Mouse (Mus musculus): ENCODE measurements around the gene Grm5. TPM values are rescaled to one million over a fixed set of nuclear protein-coding genes. Genes with fewer than 3 reads are reported as not detected.

The Grm5 gene
- not detected in 2 replicates for polyA plus RNA-seq (2011; ENCODE audit: insufficient read length, low read depth, missing spikeins)

- no peaks in the 10 kb centered on the region for H3K4me1 ChIP-seq (ENCODE audit: control insufficient read depth, insufficient read depth, low read length)
- no peak within 1 kb of the TSS for H3K4me3 ChIP-seq (ENCODE audit: insufficient read depth, low read length)
- no peak within 1 kb of the TSS for H3K27ac ChIP-seq (ENCODE audit: insufficient read depth, low read length)
- no peak for TF ChIP-seq CTCF (IDR thresholded peaks at IDR 0.05; ENCODE audit: borderline replicate concordance, insufficient read depth, low read length)
- TF ChIP-seq POLR2A (IDR thresholded peaks at IDR 0.05; ENCODE audit: low read depth, low read length), result no peak
Measured at GRCm38 (mm10) chr7:87583868-87584267, at the start of gene Grm5. Gene Grm5, plus strand, starts transcription at chr7:87584168.

- Histone ChIP-seq H3K4me3 (ENCODE audit: insufficient read depth, low read length) (no peak overlapping the region), H3K4me1 (ENCODE audit: control insufficient read depth, insufficient read depth, low read length) (no peaks in the 10 kb centered on the region), H3K27ac (ENCODE audit: insufficient read depth, low read length) (no peak overlapping the region)
- TF ChIP-seq POLR2A (IDR thresholded peaks at IDR 0.05; ENCODE audit: low read depth, low read length), result no peak
- no peak for TF ChIP-seq CTCF (IDR thresholded peaks at IDR 0.05; ENCODE audit: borderline replicate concordance, insufficient read depth, low read length)
Measured at GRCm38 (mm10) chr7:87539031-87539430, 44.9 kb upstream of the Grm5 start.

- Histone ChIP-seq H3K4me1 (ENCODE audit: control insufficient read depth, insufficient read depth, low read length) (no peaks in the 10 kb centered on the region), H3K27ac (ENCODE audit: insufficient read depth, low read length) (no peak overlapping the region), H3K4me3 (ENCODE audit: insufficient read depth, low read length) (no peak overlapping the region)
- TF ChIP-seq POLR2A (IDR thresholded peaks at IDR 0.05; ENCODE audit: low read depth, low read length) (no peak), CTCF (IDR thresholded peaks at IDR 0.05; ENCODE audit: borderline replicate concordance, insufficient read depth, low read length) (no peak)
Measured at GRCm38 (mm10) chr7:87565300-87565699, 18.7 kb upstream of the Grm5 start.

- no peak overlapping the region for H3K4me3 ChIP-seq (ENCODE audit: insufficient read depth, low read length)
- no peaks in the 10 kb centered on the region for H3K4me1 ChIP-seq (ENCODE audit: control insufficient read depth, insufficient read depth, low read length)
- H3K27ac ChIP-seq (ENCODE audit: insufficient read depth, low read length), result no peak overlapping the region
- TF ChIP-seq POLR2A (IDR thresholded peaks at IDR 0.05; ENCODE audit: low read depth, low read length) (no peak), CTCF (IDR thresholded peaks at IDR 0.05; ENCODE audit: borderline replicate concordance, insufficient read depth, low read length) (no peak)
Measured at GRCm38 (mm10) chr7:87566476-87566875, 17.5 kb upstream of the Grm5 start.

- Histone ChIP-seq H3K4me3 (ENCODE audit: insufficient read depth, low read length) (no peak overlapping the region), H3K27ac (ENCODE audit: insufficient read depth, low read length) (no peak overlapping the region), H3K4me1 (ENCODE audit: control insufficient read depth, insufficient read depth, low read length) (no peaks in the 10 kb centered on the region)
- no peak for TF ChIP-seq POLR2A (IDR thresholded peaks at IDR 0.05; ENCODE audit: low read depth, low read length)
- TF ChIP-seq CTCF (IDR thresholded peaks at IDR 0.05; ENCODE audit: borderline replicate concordance, insufficient read depth, low read length), result no peak
Measured at GRCm38 (mm10) chr7:87584281-87584701, 323 bp downstream of the Grm5 start.

GRCm38 (mm10) chr7:87586271-87586937, 2.4 kb downstream of the Grm5 start:
- Histone ChIP-seq H3K27ac (ENCODE audit: insufficient read depth, low read length) (no peak overlapping the region), H3K4me3 (ENCODE audit: insufficient read depth, low read length) (no peak overlapping the region), H3K4me1 (ENCODE audit: control insufficient read depth, insufficient read depth, low read length) (no peaks in the 10 kb centered on the region)
- no peak for TF ChIP-seq CTCF (IDR thresholded peaks at IDR 0.05; ENCODE audit: borderline replicate concordance, insufficient read depth, low read length)
- no peak for TF ChIP-seq POLR2A (IDR thresholded peaks at IDR 0.05; ENCODE audit: low read depth, low read length)

GRCm38 (mm10) chr7:87587976-87588375, 4.0 kb downstream of the Grm5 start:
- Histone ChIP-seq H3K4me3 (ENCODE audit: insufficient read depth, low read length) (no peak overlapping the region), H3K27ac (ENCODE audit: insufficient read depth, low read length) (no peak overlapping the region), H3K4me1 (ENCODE audit: control insufficient read depth, insufficient read depth, low read length) (no peaks in the 10 kb centered on the region)
- TF ChIP-seq CTCF (IDR thresholded peaks at IDR 0.05; ENCODE audit: borderline replicate concordance, insufficient read depth, low read length) (no peak), POLR2A (IDR thresholded peaks at IDR 0.05; ENCODE audit: low read depth, low read length) (no peak)

GRCm38 (mm10) chr7:87626251-87626650, 42.3 kb downstream of the Grm5 start:
- H3K4me3 ChIP-seq (ENCODE audit: insufficient read depth, low read length), result no peak overlapping the region
- no peak overlapping the region for H3K27ac ChIP-seq (ENCODE audit: insufficient read depth, low read length)
- no peaks in the 10 kb centered on the region for H3K4me1 ChIP-seq (ENCODE audit: control insufficient read depth, insufficient read depth, low read length)
- TF ChIP-seq CTCF (IDR thresholded peaks at IDR 0.05; ENCODE audit: borderline replicate concordance, insufficient read depth, low read length) (no peak), POLR2A (IDR thresholded peaks at IDR 0.05; ENCODE audit: low read depth, low read length) (no peak)

GRCm38 (mm10) chr7:87635530-87635929, 51.6 kb downstream of the Grm5 start:
- no peak overlapping the region for H3K4me3 ChIP-seq (ENCODE audit: insufficient read depth, low read length)
- H3K27ac ChIP-seq (ENCODE audit: insufficient read depth, low read length), result no peak overlapping the region
- TF ChIP-seq CTCF (IDR thresholded peaks at IDR 0.05; ENCODE audit: borderline replicate concordance, insufficient read depth, low read length) (no peak), POLR2A (IDR thresholded peaks at IDR 0.05; ENCODE audit: low read depth, low read length) (no peak)
- H3K4me1 ChIP-seq (ENCODE audit: control insufficient read depth, insufficient read depth, low read length), result no peaks in the 10 kb centered on the region

- Histone ChIP-seq H3K4me1 (ENCODE audit: control insufficient read depth, insufficient read depth, low read length) (no peaks in the 10 kb centered on the region), H3K4me3 (ENCODE audit: insufficient read depth, low read length) (no peak overlapping the region), H3K27ac (ENCODE audit: insufficient read depth, low read length) (no peak overlapping the region)
- TF ChIP-seq CTCF (IDR thresholded peaks at IDR 0.05; ENCODE audit: borderline replicate concordance, insufficient read depth, low read length), result no peak
- TF ChIP-seq POLR2A (IDR thresholded peaks at IDR 0.05; ENCODE audit: low read depth, low read length), result no peak
Measured at GRCm38 (mm10) chr7:87650610-87651009, 66.6 kb downstream of the Grm5 start.

All from embryonic fibroblast, embryonic 13.5 days (primary cell).